Mouse (Mus musculus) embryonic facial prominence, embryonic 12.5 days (tissue): ENCODE data around the gene Stx1a. TPM values are rescaled to one million over a fixed set of nuclear protein-coding genes. Genes with fewer than 3 reads are reported as not detected.
"Not testable (repeated sequence)": the region's sequence is repeated elsewhere in the genome, so short reads cannot be mapped to it uniquely, and the experiment has no call there.

Experiments used
- ATAC-seq: fragments of 200-750 bp; cut with Nextera tagmentation; 2 replicates; pipeline ENCODE4 v1.8.0; 2017; ENCODE audit not compliant: insufficient number of reproducible peaks, insufficient read depth, low FRiP score, low TSS enrichment
- H3K27ac ChIP-seq: fragments of 300-500 bp; sonication (generic); 2 replicates; pipeline ENCODE4 v1.5.1; 2016; ENCODE audit warnings: mild to moderate bottlenecking
- H3K27me3 ChIP-seq: fragments of 300-500 bp; sonication (generic); 2 replicates; pipeline ENCODE4 v1.6.1; 2016; ENCODE audit warnings: mild to moderate bottlenecking, moderate library complexity
- H3K36me3 ChIP-seq: fragments of 300-500 bp; sonication (generic); 2 replicates; pipeline ENCODE4 v1.6.1; 2016; ENCODE audit warnings: mild to moderate bottlenecking
- H3K4me1 ChIP-seq: fragments of 300-500 bp; sonication (generic); 2 replicates; pipeline ENCODE4 v1.6.1; 2016
- H3K4me2 ChIP-seq: fragments of 300-500 bp; sonication (generic); replicated peaks from 2 replicates; pipeline ENCODE4 v1.6.1; 2016; ENCODE audit warnings: mild to moderate bottlenecking, moderate library complexity
- H3K4me3 ChIP-seq: fragments of 300-500 bp; sonication (generic); 2 replicates; pipeline ENCODE4 v1.5.1; 2016; ENCODE audit warnings: mild to moderate bottlenecking
- H3K9ac ChIP-seq: fragments of 300-500 bp; sonication (generic); 2 replicates; pipeline ENCODE4 v1.6.1; 2016; ENCODE audit warnings: mild to moderate bottlenecking, moderate library complexity
- H3K9me3 ChIP-seq: fragments of 300-500 bp; sonication (generic); 2 replicates; pipeline ENCODE4 v1.6.1; 2016; ENCODE audit warnings: mild to moderate bottlenecking, moderate library complexity
- WGBS: fragments of 180-500 bp; shearing (Covaris S2); methylation state at CpG from one replicate; pipeline ENCODE4 v1.1.7; 2016; 5-methylcytosine and 5-hydroxymethylcytosine counted together
- polyA plus RNA-seq: library from polyadenylated mRNA; unstranded; fragments of >200 nt; fragmentation: Nextera tagmentation; extraction: Ambion mirVana; gene quantifications from 2 replicates; pipeline ENCODE4 v1.2.1, GENCODE M21; 2016

Gene Stx1a
- polyA plus RNA-seq, 1 experiment from 2014 or later = 20.7 TPM

GRCm38 (mm10) chr5:135049268-135049667 lies 26.0 kb downstream of the Stx1a start:
- H3K36me3 ChIP-seq = peaks cover 64% of the 10 kb centered on the region
- not testable (repeated sequence) for ATAC-seq, H3K9me3 ChIP-seq, H3K27me3 ChIP-seq, H3K27ac ChIP-seq, H3K4me3 ChIP-seq, H3K4me2 ChIP-seq, H3K4me1 ChIP-seq, H3K9ac ChIP-seq
- 88% methylated on average over 6 of the region's 6 CpGs for WGBS

- Histone ChIP-seq H3K9me3 (no peaks in the 10 kb centered on the region), H3K4me3 (no peak overlapping the region), H3K36me3 (peaks cover 81% of the 10 kb centered on the region), H3K4me2 (no peak overlapping the region), H3K27ac (no peak overlapping the region), H3K4me1 (no peaks in the 10 kb centered on the region), H3K27me3 (no peaks in the 10 kb centered on the region), H3K9ac (no peak overlapping the region)
- ATAC-seq = no peak
- 80% methylated on average over 12 of the region's 12 CpGs for WGBS
These were observed 30.1 kb downstream of the Stx1a start for GRCm38 (mm10) chr5:135053356-135053755.

GRCm38 (mm10) chr5:135063629-135064381 lies 40.5 kb downstream of the Stx1a start, which contains the start of gene Dnajc30:
Gene Dnajc30, plus strand, starts transcription at chr5:135064202.
- H3K9ac ChIP-seq = peak within 1 kb of the TSS; percentile 79
- H3K36me3 ChIP-seq = peaks cover 58% of the 10 kb centered on the region
- WGBS = under 1% methylated on average over 52 of the region's 52 CpGs

GRCm38 (mm10) chr5:135064382-135064766 lies 41.1 kb downstream of the Stx1a start:
- under 1% methylated on average over 40 of the region's 40 CpGs for whole genome bisulfite sequencing
- 0 out of 2 replicates have a peak, but pooled peaks cover 11% of the 10 kb centered on the region for H3K4me1 ChIP-seq
- peak; percentile 54; the same call in 1 of the 2 replicates for ATAC-seq
- peak overlapping the region; percentile 93 for H3K4me2 ChIP-seq
- H3K27ac ChIP-seq = peak overlapping the region; percentile 60; the same call in 1 of the 2 replicates
- no peaks in the 10 kb centered on the region for H3K27me3 ChIP-seq
- peak overlapping the region; percentile 94 for H3K4me3 ChIP-seq
- peak overlapping the region; percentile 79 for H3K9ac ChIP-seq
- 0 out of 2 replicates have a peak, but pooled peaks cover 7% of the 10 kb centered on the region for H3K9me3 ChIP-seq
- peaks cover 52% of the 10 kb centered on the region for H3K36me3 ChIP-seq

More at GRCm38 (mm10) chr5:135063629-135064381, 40.5 kb downstream of the Stx1a start, which contains the start of gene Dnajc30:
- Histone ChIP-seq H3K4me3 (peak within 1 kb of the TSS; percentile 94), H3K27me3 (no peaks in the 10 kb centered on the region), H3K4me2 (peak within 1 kb of the TSS; percentile 93), H3K4me1 (0 out of 2 replicates have a peak, but pooled peaks cover 11% of the 10 kb centered on the region), H3K9me3 (0 out of 2 replicates have a peak, but pooled peaks cover 7% of the 10 kb centered on the region), H3K27ac (peak within 1 kb of the TSS; percentile 60; the same call in 1 of the 2 replicates)
- ATAC-seq = peak; percentile 93

GRCm38 (mm10) chr5:135064909-135065446 lies 41.7 kb downstream of the Stx1a start, which contains the start of gene Bud23:
Gene Bud23, minus strand, starts transcription at chr5:135064959.
- H3K9ac ChIP-seq = peak within 1 kb of the TSS; percentile 79
- WGBS = 80% methylated on average over 9 of the region's 9 CpGs
- 0 out of 2 replicates have a peak, but pooled peaks cover 11% of the 10 kb centered on the region for H3K4me1 ChIP-seq
- ATAC-seq, H3K27me3 ChIP-seq, H3K9me3 ChIP-seq: not testable (repeated sequence)
- H3K27ac ChIP-seq = peak within 1 kb of the TSS; percentile 60; the same call in 1 of the 2 replicates
- H3K36me3 ChIP-seq = peaks cover 47% of the 10 kb centered on the region
- peak within 1 kb of the TSS; percentile 94 for H3K4me3 ChIP-seq
- H3K4me2 ChIP-seq = peak within 1 kb of the TSS; percentile 93

GRCm38 (mm10) chr5:135066008-135066407 lies 42.7 kb downstream of the Stx1a start:
- H3K9me3 ChIP-seq = 0 out of 2 replicates have a peak, but pooled peaks cover 7% of the 10 kb centered on the region
- no peak for ATAC-seq
- H3K4me2 ChIP-seq = no peak overlapping the region
- WGBS = 89% methylated on average over 3 of the region's 3 CpGs
- 0 out of 2 replicates have a peak, but pooled peaks cover 11% of the 10 kb centered on the region for H3K4me1 ChIP-seq
- peaks cover 36% of the 10 kb centered on the region for H3K36me3 ChIP-seq
- H3K4me3 ChIP-seq = no peak overlapping the region
- no peaks in the 10 kb centered on the region for H3K27me3 ChIP-seq
- no peak overlapping the region for H3K27ac ChIP-seq
- H3K9ac ChIP-seq = no peak overlapping the region

- no peak overlapping the region for H3K27ac ChIP-seq
- H3K27me3 ChIP-seq = no peaks in the 10 kb centered on the region
- no peak overlapping the region for H3K4me3 ChIP-seq
- H3K9me3 ChIP-seq = 0 out of 2 replicates have a peak, but pooled peaks cover 7% of the 10 kb centered on the region
- WGBS = 92% methylated on average over 3 of the region's 3 CpGs
- H3K9ac ChIP-seq = no peak overlapping the region
- H3K4me2 ChIP-seq = no peak overlapping the region
- peaks cover 20% of the 10 kb centered on the region for H3K4me1 ChIP-seq
- peaks cover 53% of the 10 kb centered on the region for H3K36me3 ChIP-seq
- no peak for ATAC-seq
These were observed 47.2 kb downstream of the Stx1a start for GRCm38 (mm10) chr5:135070448-135070847.

GRCm38 (mm10) chr5:135072061-135072460 lies 48.8 kb downstream of the Stx1a start:
- no peak overlapping the region for H3K4me3 ChIP-seq
- peaks cover 22% of the 10 kb centered on the region for H3K4me1 ChIP-seq
- no peaks in the 10 kb centered on the region for H3K27me3 ChIP-seq
- ATAC-seq = no peak
- no peak overlapping the region for H3K4me2 ChIP-seq
- no peak overlapping the region for H3K27ac ChIP-seq
- H3K36me3 ChIP-seq = peaks cover 46% of the 10 kb centered on the region
- WGBS = 91% methylated on average over 2 of the region's 2 CpGs
- no peak overlapping the region for H3K9ac ChIP-seq
- 0 out of 2 replicates have a peak, but pooled peaks cover 7% of the 10 kb centered on the region for H3K9me3 ChIP-seq

GRCm38 (mm10) chr5:135072720-135073119 lies 49.4 kb downstream of the Stx1a start:
- Histone ChIP-seq H3K4me1 (peaks cover 22% of the 10 kb centered on the region), H3K4me3 (no peak overlapping the region), H3K27me3 (no peaks in the 10 kb centered on the region), H3K9ac (no peak overlapping the region), H3K9me3 (0 out of 2 replicates have a peak, but pooled peaks cover 7% of the 10 kb centered on the region), H3K4me2 (no peak overlapping the region), H3K27ac (no peak overlapping the region), H3K36me3 (peaks cover 39% of the 10 kb centered on the region)
- ATAC-seq = no peak
- WGBS = 57% methylated on average over 6 of the region's 6 CpGs

- H3K27me3 ChIP-seq = no peaks in the 10 kb centered on the region
- H3K4me3 ChIP-seq = no peak overlapping the region
- peak overlapping the region; percentile 27; the same call in 1 of the 2 replicates for H3K4me2 ChIP-seq
- peak overlapping the region; percentile 34 for H3K9ac ChIP-seq
- H3K9me3 ChIP-seq = 0 out of 2 replicates have a peak, but pooled peaks cover under 1% of the 10 kb centered on the region
- H3K27ac ChIP-seq = peak overlapping the region; percentile 37; the same call in 1 of the 2 replicates
- peaks cover 25% of the 10 kb centered on the region for H3K4me1 ChIP-seq
- ATAC-seq = no peak
- 24% methylated on average over 26 of the region's 26 CpGs for WGBS
- H3K36me3 ChIP-seq = peaks cover 31% of the 10 kb centered on the region
These were observed 50.3 kb downstream of the Stx1a start for GRCm38 (mm10) chr5:135073349-135074150.

- Histone ChIP-seq H3K36me3 (peaks cover 31% of the 10 kb centered on the region), H3K4me1 (peaks cover 26% of the 10 kb centered on the region), H3K9me3 (no peaks in the 10 kb centered on the region), H3K4me3 (no peak overlapping the region), H3K4me2 (no peak overlapping the region), H3K27me3 (no peaks in the 10 kb centered on the region), H3K9ac (no peak overlapping the region), H3K27ac (no peak overlapping the region)
- 66% methylated on average over 4 of the region's 4 CpGs for WGBS
- no peak for ATAC-seq
These were observed 52.4 kb downstream of the Stx1a start for GRCm38 (mm10) chr5:135075655-135076054.
